Mouse (Mus musculus): ENCODE data around the gene Otoa.

- no peak for TF ChIP-seq POLR2A (IDR thresholded peaks at IDR 0.05; ENCODE audit: borderline replicate concordance, insufficient read depth, low read length)
- no peak for TF ChIP-seq CTCF (IDR thresholded peaks at IDR 0.05; ENCODE audit: borderline replicate concordance, insufficient read depth, low read depth, low read length)
Observed at GRCm38 (mm10) chr7:121072506-121072905, 8.9 kb upstream of the Otoa start.

Measured in cerebellum, adult 2 months (tissue).